Mouse (Mus musculus): Measurements from ENCODE around the gene Zfp950. TPM values are rescaled to one million over a fixed set of nuclear protein-coding genes. Genes with fewer than 3 reads are reported as not detected.
A peak's percentile ranks its signal among the peaks of the same experiment; 100 is the strongest.

Gene Zfp950
- total RNA-seq, 2 experiments from 2014 or later, result 37.7 to 43.6 TPM

DNA sequence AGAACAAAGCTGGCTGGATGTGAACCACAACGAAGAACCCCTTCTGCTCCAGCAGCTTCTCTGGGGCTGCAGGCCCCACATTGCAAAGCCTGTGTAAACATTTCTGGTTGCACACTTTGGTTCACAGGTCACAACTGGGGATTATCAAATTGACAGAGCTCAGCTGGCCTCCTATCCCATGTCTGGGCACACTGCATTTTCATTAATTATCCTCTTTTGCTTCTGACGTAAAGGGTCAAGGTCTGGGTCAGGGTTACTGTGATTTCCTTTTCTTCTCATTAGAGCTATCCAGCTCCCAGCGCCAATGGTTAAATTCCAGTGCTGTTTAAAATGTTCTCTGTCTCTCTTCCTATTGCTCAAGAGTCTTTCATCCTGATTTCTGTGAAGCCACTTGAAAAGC, 83.1 kb downstream of the Zfp950 start:
- DNase-seq (ENCODE audit: low spot score in 2 of 2), result peak in 1 of 2 experiments; percentile 22

GRCm38 (mm10) chr19:61056783-61057410, 83.7 kb downstream of the Zfp950 start:
- no peak for DNase-seq (ENCODE audit: low spot score in 2 of 2)

DNA sequence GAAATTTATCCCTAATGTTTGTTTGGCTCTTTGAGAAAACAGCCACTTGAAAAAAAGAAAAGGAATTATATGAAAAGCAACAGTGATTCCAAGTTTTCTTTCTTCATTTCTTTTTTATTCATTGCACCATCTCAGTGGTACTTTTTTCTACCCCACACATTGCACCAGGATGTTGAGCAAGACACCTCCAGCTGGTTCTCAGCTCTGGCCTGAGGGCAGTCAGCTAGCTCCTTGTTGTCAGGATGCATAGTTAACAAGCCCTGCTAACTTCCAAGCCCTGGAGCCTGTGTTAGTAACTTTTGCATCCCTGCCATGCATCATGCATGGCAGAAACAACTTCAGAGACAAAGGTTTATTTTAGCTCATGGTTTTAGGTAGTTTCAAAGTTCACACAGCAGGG, 87.9 kb downstream of the Zfp950 start:
- no peak for DNase-seq (ENCODE audit: low spot score in 2 of 2)

DNA sequence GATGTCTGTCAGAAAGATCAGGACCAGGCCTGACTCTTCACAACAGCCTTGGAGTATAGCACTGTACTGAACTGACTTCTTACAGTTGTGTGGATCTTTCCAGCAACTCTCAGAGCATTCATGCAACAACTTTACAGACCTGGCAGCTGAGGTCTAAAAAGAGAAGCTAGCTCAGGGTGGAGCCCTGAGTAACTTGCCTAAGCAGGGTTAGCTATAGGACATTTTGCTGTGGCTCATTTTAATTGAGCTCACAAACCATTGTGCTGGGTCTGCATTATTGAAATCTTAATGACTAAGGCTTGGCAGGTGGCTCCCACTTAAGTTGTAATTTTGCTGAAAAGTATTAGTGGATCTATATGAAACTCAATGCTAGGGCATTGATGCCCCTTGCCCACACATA, 88.6 kb downstream of the Zfp950 start:
- DNase-seq (ENCODE audit: low spot score in 2 of 2), result no peak

- no peak for DNase-seq (ENCODE audit: low spot score in 2 of 2)
Measured at GRCm38 (mm10) chr19:61051151-61051550, 89.5 kb downstream of the Zfp950 start.

- no peak for DNase-seq (ENCODE audit: low spot score in 2 of 2)
Measured at GRCm38 (mm10) chr19:61049413-61049812, 91.2 kb downstream of the Zfp950 start.

- DNase-seq (ENCODE audit: low spot score in 2 of 2), result no peak
Measured at GRCm38 (mm10) chr19:61048646-61049045, 92.0 kb downstream of the Zfp950 start.

DNA sequence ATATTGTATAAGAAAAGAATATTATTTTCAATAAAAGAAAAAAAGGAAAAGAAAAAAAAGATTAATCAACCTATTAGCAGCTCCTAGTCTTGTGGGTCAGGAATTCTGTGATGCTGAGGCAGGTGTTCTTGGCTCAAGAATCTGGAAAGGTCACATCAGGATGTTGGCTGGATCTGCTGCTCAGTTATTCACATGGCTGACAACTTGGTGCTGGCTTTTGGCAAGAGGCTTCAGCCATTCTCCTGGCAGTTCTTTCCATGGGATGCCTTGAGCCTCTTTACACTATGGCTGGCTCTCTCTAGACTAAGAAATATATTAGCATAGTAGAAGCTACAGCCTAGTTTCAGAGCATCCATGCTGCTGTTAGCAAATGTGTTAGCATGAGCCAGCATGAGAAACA, 101.5 kb downstream of the Zfp950 start:
- no peak for DNase-seq (ENCODE audit: low spot score in 2 of 2)

DNA sequence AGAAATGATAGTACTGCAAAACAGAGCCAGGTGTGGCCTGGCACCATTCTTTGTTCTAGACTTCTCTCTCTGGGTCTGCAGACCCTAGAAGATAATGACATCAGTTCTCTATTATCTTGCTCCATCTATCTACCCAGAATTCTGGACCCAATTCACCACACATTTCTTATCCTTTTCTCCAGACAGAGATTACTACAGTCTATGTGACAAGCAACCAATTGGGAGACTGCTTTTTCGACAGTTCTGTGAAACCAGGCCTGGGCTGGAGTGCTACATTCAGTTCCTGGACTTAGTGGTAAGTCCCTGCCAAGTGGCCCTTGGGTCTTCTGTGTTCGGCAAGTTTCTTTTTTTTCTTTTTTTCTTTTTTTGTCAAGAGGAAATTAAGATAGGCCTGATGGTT, 109.1 kb downstream of the Zfp950 start:
- no peak for DNase-seq (ENCODE audit: low spot score in 2 of 2)

DNA sequence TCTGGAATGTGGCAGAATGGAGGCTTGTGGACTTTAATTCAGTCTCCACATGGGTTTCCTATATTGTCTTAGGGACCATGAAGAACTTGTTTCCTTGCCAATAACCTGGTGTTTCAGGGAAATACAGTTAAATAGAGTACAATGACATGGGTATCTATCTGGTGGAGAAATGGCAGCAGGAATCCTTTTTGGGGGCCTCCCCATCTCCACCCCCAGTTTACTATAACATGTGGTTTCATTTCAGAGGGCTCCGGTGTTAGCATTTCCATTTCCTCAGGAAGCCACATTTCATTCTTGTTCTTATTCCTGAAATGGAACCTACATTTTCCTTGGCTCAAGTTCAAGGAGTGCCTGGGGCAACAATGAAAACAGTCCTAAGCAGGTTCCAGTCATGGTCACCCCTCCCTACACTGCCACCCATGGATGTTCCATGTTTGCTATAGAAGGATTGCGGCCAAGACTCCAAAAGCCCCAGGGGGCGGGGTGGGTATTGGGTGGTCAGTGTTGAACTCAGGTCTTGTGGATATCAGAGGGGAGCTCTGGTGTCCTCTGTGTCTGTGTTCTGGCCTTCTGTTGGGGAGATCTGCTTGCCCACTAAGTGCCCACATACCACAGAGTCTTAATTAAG, 118.6 kb downstream of the Zfp950 start:
- no peak for DNase-seq (ENCODE audit: low spot score in 2 of 2)

GRCm38 (mm10) chr19:61021502-61021901, 119.1 kb downstream of the Zfp950 start:
- DNase-seq (ENCODE audit: low spot score in 2 of 2), result no peak

DNA sequence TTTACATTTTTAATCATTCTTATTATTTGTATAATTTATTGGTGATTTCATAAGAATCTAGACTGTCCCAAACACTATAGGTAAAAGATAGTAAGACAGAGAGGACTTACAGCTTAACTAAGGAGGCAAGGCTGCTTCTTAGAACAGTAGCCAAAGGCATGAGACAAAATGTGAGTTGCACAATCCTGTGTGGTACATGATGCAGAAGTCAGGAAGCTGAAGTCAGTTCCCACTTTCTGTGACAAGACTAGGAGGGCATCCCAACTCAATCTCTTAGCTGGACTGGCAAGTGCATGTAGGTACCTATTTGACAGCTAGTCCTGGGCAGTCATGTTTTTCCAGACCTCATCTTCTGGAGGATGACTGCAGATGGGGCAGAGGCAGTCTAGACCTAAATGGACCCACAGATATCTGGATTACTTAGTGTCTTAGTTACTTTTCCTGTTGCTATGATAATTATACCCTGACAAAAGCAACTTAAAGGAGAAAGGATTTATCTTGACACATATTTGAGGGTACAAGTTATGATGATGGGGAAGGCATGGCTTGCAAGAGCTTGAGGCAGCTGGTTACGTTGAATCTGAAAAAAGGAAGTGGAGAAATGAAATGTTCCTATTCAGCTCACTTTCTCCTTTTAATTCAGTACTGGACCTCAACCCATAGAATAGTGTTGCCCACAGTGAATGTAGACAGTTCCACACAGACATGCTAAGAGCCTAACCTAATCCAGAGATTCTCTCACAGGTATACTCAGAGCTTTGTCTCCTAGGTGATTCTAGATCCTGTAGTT, 123.0 kb downstream of the Zfp950 start:
- no peak for DNase-seq (ENCODE audit: low spot score in 2 of 2)

DNA sequence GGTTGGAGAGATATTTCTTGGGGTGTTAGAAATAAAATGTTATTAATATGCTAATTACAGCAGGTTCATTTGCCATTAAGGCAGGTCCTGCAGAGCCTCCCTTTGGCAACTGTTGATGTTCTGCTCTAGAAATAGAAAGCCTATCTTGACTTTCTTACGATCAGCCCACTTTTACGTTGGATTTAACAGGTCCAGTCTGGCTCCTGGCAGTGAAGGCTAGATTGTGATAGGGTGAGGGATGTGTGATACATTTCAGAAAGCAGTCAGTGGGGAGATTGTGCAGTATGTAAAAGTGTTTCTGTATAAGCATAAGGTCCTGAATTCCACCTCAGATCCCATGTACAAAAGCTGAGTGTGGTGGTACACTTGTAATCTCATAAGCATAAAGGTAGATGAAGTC, 131.4 kb downstream of the Zfp950 start:
- no peak for DNase-seq (ENCODE audit: low spot score in 2 of 2)

Other genes with a start within 250 kb of the Zfp950 start
- not detected for gene Gm7102, start 35.5 kb upstream of the Zfp950 start, total RNA-seq (2021)
- gene Gm6020, start 43.0 kb upstream of the Zfp950 start, total RNA-seq (2021), result not detected
- gene Csf2ra, start 87.6 kb upstream of the Zfp950 start, total RNA-seq (2021), result 10 to 100 TPM; 27.5 to 38.2 TPM
- gene Gm21060, start 156.2 kb upstream of the Zfp950 start, total RNA-seq (2021), result not detected

Measured in adrenal gland, adult 18-20 months (tissue).